Mouse (Mus musculus) cerebellum, adult 11-12 months (tissue): ENCODE data around the gene Erc2.

Experiments used
- DNase-seq: peaks from one replicate; pipeline ENCODE4 v3.0.0; 2022

The Erc2 gene

GRCm38 (mm10) chr14:28469696-28470095 is 847.5 kb downstream of the Erc2 start:
- no peak for DNase-seq

- DNase-seq, result no peak
Measured at GRCm38 (mm10) chr14:28470212-28470611, 848.0 kb downstream of the Erc2 start.

- DNase-seq, result no peak
Measured at GRCm38 (mm10) chr14:28475012-28475411, 852.8 kb downstream of the Erc2 start.

GRCm38 (mm10) chr14:28475421-28475820 is 853.2 kb downstream of the Erc2 start:
- no peak for DNase-seq

GRCm38 (mm10) chr14:28476746-28477145 is 854.5 kb downstream of the Erc2 start:
- DNase-seq, result no peak

- no peak for DNase-seq
Measured at GRCm38 (mm10) chr14:28480866-28481265, 858.6 kb downstream of the Erc2 start.

GRCm38 (mm10) chr14:28493806-28494205 is 871.6 kb downstream of the Erc2 start:
- no peak for DNase-seq

- no peak for DNase-seq
Measured at GRCm38 (mm10) chr14:28494273-28494672, 872.0 kb downstream of the Erc2 start.

GRCm38 (mm10) chr14:28501216-28501878 is 879.1 kb downstream of the Erc2 start:
- DNase-seq, result no peak

- DNase-seq, result no peak
Measured at GRCm38 (mm10) chr14:28503276-28503675, 881.0 kb downstream of the Erc2 start.

- no peak for DNase-seq
Measured at GRCm38 (mm10) chr14:28504101-28505050, 882.1 kb downstream of the Erc2 start, which contains the start of gene Wnt5a. Gene Wnt5a, plus strand, starts transcription at chr14:28504750.

GRCm38 (mm10) chr14:28505051-28505585 is 882.9 kb downstream of the Erc2 start:
- DNase-seq, result no peak

- no peak for DNase-seq
Measured at GRCm38 (mm10) chr14:28505586-28506375, 883.6 kb downstream of the Erc2 start.

- no peak for DNase-seq
Measured at GRCm38 (mm10) chr14:28506376-28506831, 884.2 kb downstream of the Erc2 start.

- DNase-seq, result no peak
Measured at GRCm38 (mm10) chr14:28507011-28507410, 884.8 kb downstream of the Erc2 start.

- no peak for DNase-seq
Measured at GRCm38 (mm10) chr14:28507471-28507870, 885.2 kb downstream of the Erc2 start.

- no peak for DNase-seq
Measured at GRCm38 (mm10) chr14:28508288-28509258, 886.3 kb downstream of the Erc2 start.

- DNase-seq, result no peak
Measured at GRCm38 (mm10) chr14:28509441-28510340, 887.5 kb downstream of the Erc2 start.

GRCm38 (mm10) chr14:28510341-28511028 is 888.3 kb downstream of the Erc2 start:
- no peak for DNase-seq
